11 mouse cellular contexts compared by ENCODE assay signal in the genomic region with DNA sequence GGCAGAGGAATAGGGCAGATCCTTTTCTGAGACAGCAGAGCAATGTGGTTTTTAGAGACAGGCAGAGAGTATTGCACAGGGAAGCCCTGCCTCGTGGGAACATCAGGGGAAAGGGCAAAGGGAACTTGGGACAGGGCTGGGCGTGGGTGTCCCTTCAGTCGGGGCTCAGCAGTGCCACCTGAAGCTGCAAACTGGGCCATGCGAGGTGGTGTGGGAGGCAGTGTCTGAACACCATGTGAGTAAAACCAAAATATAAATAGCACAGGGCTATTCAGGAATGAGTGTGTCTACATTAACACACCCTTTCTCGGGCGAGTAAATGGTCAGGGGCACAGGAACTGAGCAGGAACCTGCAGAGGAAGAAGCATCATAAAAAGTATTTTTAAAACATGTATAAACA.
DNase-seq lines count a peak whose midpoint lies in the region; ATAC-seq lines count a peak whose summit lies in the region.
"Had no signal": no experiment of that assay in that cellular context is flagged by ENCODE, and none has a peak within 500 bp of the region (broad histone marks: within the 10 kb centered on the region; RNA-seq: fewer than 3 reads in every experiment).

No protein-coding gene starts in this region.

- no peaks in the 10 kb centered on the region for H3K27me3 ChIP-seq in hindbrain, embryonic 10.5 days (ENCODE audit: insufficient read depth, poor library complexity, severe bottlenecking)
- H3K27me3 ChIP-seq in hindbrain, embryonic 12.5 days: no peaks in the 10 kb centered on the region
- H3K27me3 ChIP-seq in heart, embryonic 14.5 days (ENCODE audit: control insufficient read depth, insufficient read depth, low read length): no peaks in the 10 kb centered on the region
- no peaks in the 10 kb centered on the region for H3K27me3 ChIP-seq in neural tube, embryonic 15.5 days (replicated peaks)
- H3K27me3 ChIP-seq: midbrain, embryonic 12.5 days had no signal

- H3K9ac ChIP-seq in hindbrain, embryonic 12.5 days: no peak overlapping the region
- no peak overlapping the region for H3K9ac ChIP-seq in heart, embryonic 14.5 days (ENCODE audit: low read length)
- no peak overlapping the region for H3K9ac ChIP-seq in neural tube, embryonic 15.5 days (replicated peaks)
- H3K9ac ChIP-seq: midbrain, embryonic 12.5 days had no signal

- 0 out of 2 replicates have a peak, but pooled peaks cover 7% of the 10 kb centered on the region for H3K4me1 ChIP-seq in hindbrain, embryonic 10.5 days (replicated peaks)
- peaks cover 9% of the 10 kb centered on the region for H3K4me1 ChIP-seq in hindbrain, embryonic 12.5 days
- H3K4me1 ChIP-seq in heart, embryonic 14.5 days (ENCODE audit: control insufficient read depth in 2 of 2, insufficient read depth in 2 of 2, low read length in 2 of 2): peaks cover 12 to 14% of the 10 kb centered on the region in 2 experiments
- H3K4me1 ChIP-seq in neural tube, embryonic 15.5 days: peaks cover 12% of the 10 kb centered on the region

- H3K27ac ChIP-seq in hindbrain, embryonic 10.5 days: 0 out of 2 replicates have a peak overlapping the region, but pooled peaks have one; percentile 13
- H3K27ac ChIP-seq in hindbrain, embryonic 12.5 days: no peak overlapping the region
- H3K27ac ChIP-seq in heart, embryonic 14.5 days (replicated peaks in 1 of 2; ENCODE audit: control insufficient read depth in 1 of 2, insufficient read depth in 1 of 2, low read depth in 2 of 2, low read length in 2 of 2): 0 out of 4 replicates have a peak overlapping the region, but pooled peaks have one; percentile 12 to 34
- H3K27ac ChIP-seq in neural tube, embryonic 15.5 days (replicated peaks): peak overlapping the region; percentile 60

- no peak for DNase-seq in hindbrain, embryonic 10.5 days (ENCODE audit: low spot score)
- peak; percentile 13 for DNase-seq in ovary, adult 18-20 months (ENCODE audit: low spot score)
- DNase-seq in ovary, postnatal 14 days (ENCODE audit: low spot score): no peak
- no peak for DNase-seq in spleen, adult 12 weeks (ENCODE audit: low spot score)
- no peak for DNase-seq in kidney, postnatal 14 days
- DNase-seq: adrenal gland, adult 2 months had no signal

- no peak overlapping the region for H3K4me2 ChIP-seq in hindbrain, embryonic 12.5 days (replicated peaks)
- H3K4me2 ChIP-seq in heart, embryonic 14.5 days (ENCODE audit: low read length): peak overlapping the region; percentile 4; the same call in 1 of the 2 replicates
- peak overlapping the region; percentile 11 for H3K4me2 ChIP-seq in neural tube, embryonic 15.5 days
- H3K4me2 ChIP-seq: midbrain, embryonic 12.5 days had no signal

- H3K4me3 ChIP-seq in hindbrain, embryonic 10.5 days: no peak overlapping the region
- H3K4me3 ChIP-seq in hindbrain, embryonic 12.5 days: no peak overlapping the region
- no peak overlapping the region for H3K4me3 ChIP-seq in heart, embryonic 14.5 days (ENCODE audit: control insufficient read depth in 1 of 2, insufficient read depth in 1 of 2, low read depth in 1 of 2, low read length in 2 of 2)
- H3K4me3 ChIP-seq in neural tube, embryonic 15.5 days (replicated peaks): no peak overlapping the region
- H3K4me3 ChIP-seq: midbrain, embryonic 12.5 days had no signal

- whole genome bisulfite sequencing in hindbrain, embryonic 10.5 days: 74% methylated on average over 6 of the region's 6 CpGs
- WGBS in hindbrain, embryonic 12.5 days: 82% methylated on average over 6 of the region's 6 CpGs
- 14% methylated on average over 6 of the region's 6 CpGs for WGBS in heart, embryonic 14.5 days
- 72% methylated on average over 6 of the region's 6 CpGs for WGBS in neural tube, embryonic 15.5 days

- peaks cover 10% of the 10 kb centered on the region for H3K9me3 ChIP-seq in hindbrain, embryonic 10.5 days
- no peaks in the 10 kb centered on the region for H3K9me3 ChIP-seq in hindbrain, embryonic 12.5 days (replicated peaks)
- peaks cover 5% of the 10 kb centered on the region for H3K9me3 ChIP-seq in heart, embryonic 14.5 days (ENCODE audit: control insufficient read depth, low read length)
- H3K9me3 ChIP-seq in neural tube, embryonic 15.5 days (replicated peaks): no peaks in the 10 kb centered on the region

- H3K36me3 ChIP-seq in hindbrain, embryonic 10.5 days: peaks cover 7% of the 10 kb centered on the region
- no peaks in the 10 kb centered on the region for H3K36me3 ChIP-seq in hindbrain, embryonic 12.5 days
- no peaks in the 10 kb centered on the region for H3K36me3 ChIP-seq in heart, embryonic 14.5 days (ENCODE audit: control insufficient read depth, insufficient read depth, low read length)
- H3K36me3 ChIP-seq in neural tube, embryonic 15.5 days: no peaks in the 10 kb centered on the region; the same call in 1 of the 2 replicates
- H3K36me3 ChIP-seq: G1E; midbrain, embryonic 12.5 days had no signal

- ATAC-seq in hindbrain, embryonic 12.5 days (ENCODE audit: low FRiP score): no peak
- no peak for ATAC-seq in heart, embryonic 14.5 days (ENCODE audit: insufficient number of reproducible peaks, insufficient read depth, low FRiP score, low read depth)
- ATAC-seq in neural tube, embryonic 15.5 days (ENCODE audit: low FRiP score): peak; percentile 24
